In the genomic region with DNA sequence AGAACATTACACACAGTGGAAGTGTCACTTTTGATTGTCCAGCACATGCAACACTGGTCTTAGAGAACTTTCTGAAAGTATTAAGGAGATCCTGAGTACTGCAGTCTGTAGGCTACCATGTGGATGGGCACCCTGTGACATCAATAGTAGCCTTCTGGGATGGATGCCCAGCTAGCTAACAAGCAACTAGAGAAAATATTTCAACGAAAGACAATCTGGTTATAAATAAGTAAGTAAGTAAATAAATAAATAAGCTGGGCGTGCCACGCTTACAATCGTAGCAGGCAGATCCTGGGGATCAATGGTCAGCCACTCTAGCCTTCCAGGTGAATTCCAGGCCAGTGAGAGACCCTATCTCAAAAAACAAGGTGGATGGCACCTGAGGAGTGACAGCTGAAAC, we compare ENCODE assay signal across 31 mouse cellular contexts. TPM values are rescaled to one million over a fixed set of nuclear protein-coding genes. Genes with fewer than 3 reads are reported as not detected.
"Had no signal": no experiment of that assay in that cellular context is flagged by ENCODE, and none has a peak within 500 bp of the region (broad histone marks: within the 10 kb centered on the region; RNA-seq: fewer than 3 reads in every experiment).

No protein-coding gene starts in this region.

- ATAC-seq: intestine, embryonic 15.5 days; midbrain, embryonic 13.5 days; midbrain, embryonic 16.5 days had no signal

- H3K27ac ChIP-seq: intestine, embryonic 15.5 days; limb, embryonic 12.5 days; limb, embryonic 15.5 days; lung, embryonic 15.5 days; midbrain, embryonic 10.5 days; midbrain, embryonic 13.5 days; neural tube, embryonic 13.5 days had no signal

- H3K9me3 ChIP-seq: intestine, embryonic 15.5 days; limb, embryonic 12.5 days; limb, embryonic 15.5 days; lung, embryonic 15.5 days; midbrain, embryonic 13.5 days; neural tube, embryonic 13.5 days had no signal

- H3K4me2 ChIP-seq: intestine, embryonic 15.5 days; limb, embryonic 12.5 days; limb, embryonic 15.5 days; lung, embryonic 15.5 days; midbrain, embryonic 13.5 days; neural tube, embryonic 13.5 days had no signal

- DNase-seq: kidney, adult 11 months; kidney, postnatal 14 days; left cerebral cortex, postnatal 4 days; lung, adult 18-20 months; lung, postnatal 10 days; lung, postnatal 36 days; retina, postnatal 1 day; thymus, adult 18-20 months; thymus, postnatal 36 days had no signal

- H3K9ac ChIP-seq: intestine, embryonic 15.5 days; limb, embryonic 12.5 days; limb, embryonic 15.5 days; lung, embryonic 15.5 days; midbrain, embryonic 13.5 days; neural tube, embryonic 13.5 days had no signal

- H3K4me3 ChIP-seq: intestine, embryonic 15.5 days; limb, embryonic 12.5 days; limb, embryonic 15.5 days; lung, embryonic 15.5 days; megakaryocyte, embryonic 14.5 days; midbrain, embryonic 10.5 days; midbrain, embryonic 13.5 days; myocyte; neural tube, embryonic 13.5 days had no signal

- H3K36me3 ChIP-seq: intestine, embryonic 15.5 days; limb, embryonic 12.5 days; limb, embryonic 15.5 days; lung, embryonic 15.5 days had no signal

- H3K27me3 ChIP-seq: intestine, embryonic 15.5 days; limb, embryonic 12.5 days; limb, embryonic 15.5 days; lung, embryonic 15.5 days; neural tube, embryonic 13.5 days had no signal

RNA-seq across cellular contexts. Expression of gene B4galnt4, which starts 8.9 kb away (rescaled TPM):
- total RNA-seq: neutrophil, adult 5-6 weeks had no signal

RNA-seq across cellular contexts. Expression of gene Gm17387, which starts 23.1 kb away (rescaled TPM):
- total RNA-seq: layer of hippocampus, adult 8-10 months; layer of hippocampus, postnatal 14 days; left cerebral cortex, adult 8-10 months; left cerebral cortex, postnatal 14 days; left cerebral cortex, postnatal 4 days; monocyte, adult 5-6 weeks; neutrophil, adult 5-6 weeks had no signal
- polyA plus RNA-seq: intestine, embryonic 15.5 days; kidney, embryonic 16.5 days; limb, embryonic 12.5 days; limb, embryonic 15.5 days; lung, embryonic 15.5 days; midbrain, embryonic 10.5 days; midbrain, embryonic 13.5 days; midbrain, embryonic 16.5 days; myocyte; neural tube, embryonic 13.5 days; small intestine, adult 2 months; spleen, adult 2 months; stomach, embryonic 16.5 days; testis, adult 2 months; urinary bladder, adult 2 months had no signal

RNA-seq across cellular contexts. Expression of gene Pkp3, which starts 26.0 kb away (rescaled TPM):
- total RNA-seq: layer of hippocampus, adult 8-10 months; layer of hippocampus, postnatal 14 days; left cerebral cortex, postnatal 4 days had no signal

RNA-seq across cellular contexts. Expression of gene Ifitm6, which starts 34.3 kb away (rescaled TPM):
- total RNA-seq: layer of hippocampus, postnatal 14 days; left cerebral cortex, postnatal 14 days; left cerebral cortex, postnatal 4 days had no signal
- polyA plus RNA-seq: limb, embryonic 12.5 days; midbrain, embryonic 10.5 days had no signal
